Mouse (Mus musculus): ENCODE measurements around the gene Pirt. TPM values are rescaled to one million over a fixed set of nuclear protein-coding genes. Genes with fewer than 3 reads are reported as not detected.

The Pirt gene
- polyA plus RNA-seq, 1 experiment from 2014 or later: 0.06 TPM

GRCm38 (mm10) chr11:66905617-66906384 is 6.0 kb upstream of the Pirt start:
- ATAC-seq (ENCODE audit: low read depth): peak; percentile 55
- Histone ChIP-seq H3K9me3 (replicated peaks; ENCODE audit: control insufficient read depth, low read length) (no peaks in the 10 kb centered on the region), H3K27me3 (ENCODE audit: control insufficient read depth, insufficient read depth, low read depth, low read length) (no peaks in the 10 kb centered on the region; the same call in 1 of the 2 replicates), H3K36me3 (ENCODE audit: control insufficient read depth, insufficient read depth) (no peaks in the 10 kb centered on the region), H3K9ac (ENCODE audit: low read depth, low read length) (no peak overlapping the region), H3K4me3 (ENCODE audit: low read depth, low read length) (no peak overlapping the region), H3K4me2 (ENCODE audit: low read depth, low read length) (no peak overlapping the region), H3K27ac (ENCODE audit: low read length) (no peak overlapping the region), H3K4me1 (ENCODE audit: control insufficient read depth, low read depth, low read length) (peaks cover 3% of the 10 kb centered on the region; the same call in 1 of the 2 replicates)
- WGBS (ENCODE audit: insufficient replicate concordance): 15% methylated on average over 21 of the region's 21 CpGs

DNA sequence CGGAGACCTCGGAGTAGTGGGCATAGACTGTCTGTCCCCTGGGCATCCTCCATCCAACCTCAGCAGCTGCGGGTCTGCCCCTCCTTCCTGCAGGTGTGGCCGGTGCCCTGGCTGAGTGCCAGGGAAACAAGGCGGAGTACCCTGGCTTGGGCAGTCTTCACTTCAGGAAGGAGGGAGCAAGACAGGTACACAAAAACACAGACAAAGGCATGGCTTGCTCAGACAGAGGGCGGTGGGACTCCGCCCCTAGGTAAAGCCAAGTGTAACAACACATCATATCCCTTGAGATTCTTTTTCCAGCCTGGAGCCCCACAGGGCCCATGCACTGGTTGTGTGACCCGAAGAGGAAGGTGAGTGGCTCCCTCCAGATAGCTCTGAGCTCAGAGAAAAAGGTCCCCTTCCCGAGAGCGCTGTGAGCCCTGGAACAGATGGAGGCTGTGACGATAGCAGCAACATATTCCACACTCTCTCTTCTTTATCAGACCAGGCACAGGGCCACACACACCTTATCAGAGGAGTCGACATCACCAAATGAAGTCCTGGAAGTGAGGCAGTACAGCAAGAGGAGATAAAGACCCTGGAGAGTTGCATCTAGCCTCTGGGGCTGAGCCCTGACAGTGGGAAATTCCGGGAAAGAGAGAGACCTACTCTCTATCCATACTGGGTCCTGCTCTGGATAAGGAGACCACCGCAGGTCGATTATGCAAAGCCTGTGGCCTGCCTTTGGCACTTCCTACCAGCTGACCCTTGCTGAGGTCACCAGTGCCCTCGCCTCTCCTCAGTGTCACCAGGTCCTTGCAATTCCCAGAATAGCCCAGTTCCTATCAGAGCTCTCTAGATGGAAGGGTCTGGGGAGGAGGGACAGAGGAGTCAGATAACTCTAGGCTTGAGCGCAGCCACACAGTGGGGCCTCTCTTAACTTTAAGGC is 1.0 kb downstream of the Pirt start:
- Histone ChIP-seq H3K36me3 (ENCODE audit: control insufficient read depth, insufficient read depth) (no peaks in the 10 kb centered on the region), H3K4me3 (ENCODE audit: low read depth, low read length) (no peak overlapping the region), H3K4me2 (ENCODE audit: low read depth, low read length) (peak overlapping the region; percentile 24; the same call in 1 of the 2 replicates), H3K9me3 (replicated peaks; ENCODE audit: control insufficient read depth, low read length) (no peaks in the 10 kb centered on the region), H3K27me3 (ENCODE audit: control insufficient read depth, insufficient read depth, low read depth, low read length) (0 out of 2 replicates have a peak, but pooled peaks cover 3% of the 10 kb centered on the region), H3K4me1 (ENCODE audit: control insufficient read depth, low read depth, low read length) (peaks cover 4% of the 10 kb centered on the region; the same call in 1 of the 2 replicates), H3K27ac (ENCODE audit: low read length) (no peak overlapping the region), H3K9ac (ENCODE audit: low read depth, low read length) (no peak overlapping the region)
- ATAC-seq (ENCODE audit: low read depth): peak; percentile 82
- 29% methylated on average over 17 of the region's 17 CpGs for WGBS (ENCODE audit: insufficient replicate concordance)

DNA sequence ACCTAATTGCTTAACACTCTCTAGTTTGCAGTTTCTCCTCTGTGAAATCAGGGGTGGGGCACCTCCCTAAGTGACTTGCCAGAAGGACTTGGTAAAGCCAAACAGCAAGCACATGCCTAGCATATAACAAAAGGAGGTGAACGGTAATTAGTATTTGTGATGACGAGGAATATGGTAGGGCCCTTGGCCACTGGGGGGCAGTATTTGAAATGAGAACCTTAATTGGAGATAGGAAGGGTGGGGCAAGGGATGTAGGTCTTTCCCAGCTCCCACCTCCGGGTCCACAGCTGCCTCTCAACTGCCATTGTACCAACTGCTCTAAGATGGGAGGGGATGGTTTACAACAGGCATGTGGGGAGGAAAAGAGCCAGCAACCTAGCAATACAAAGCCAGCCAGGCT is 2.5 kb downstream of the Pirt start:
- Histone ChIP-seq H3K4me1 (ENCODE audit: control insufficient read depth, low read depth, low read length) (peaks cover 4% of the 10 kb centered on the region; the same call in 1 of the 2 replicates), H3K4me3 (ENCODE audit: low read depth, low read length) (no peak overlapping the region), H3K9me3 (replicated peaks; ENCODE audit: control insufficient read depth, low read length) (no peaks in the 10 kb centered on the region), H3K27ac (ENCODE audit: low read length) (no peak overlapping the region), H3K36me3 (ENCODE audit: control insufficient read depth, insufficient read depth) (no peaks in the 10 kb centered on the region), H3K4me2 (ENCODE audit: low read depth, low read length) (no peak overlapping the region), H3K27me3 (ENCODE audit: control insufficient read depth, insufficient read depth, low read depth, low read length) (0 out of 2 replicates have a peak, but pooled peaks cover 3% of the 10 kb centered on the region), H3K9ac (ENCODE audit: low read depth, low read length) (no peak overlapping the region)
- 22% methylated on average over 3 of the region's 3 CpGs for WGBS (ENCODE audit: insufficient replicate concordance)
- ATAC-seq (ENCODE audit: low read depth): no peak

DNA sequence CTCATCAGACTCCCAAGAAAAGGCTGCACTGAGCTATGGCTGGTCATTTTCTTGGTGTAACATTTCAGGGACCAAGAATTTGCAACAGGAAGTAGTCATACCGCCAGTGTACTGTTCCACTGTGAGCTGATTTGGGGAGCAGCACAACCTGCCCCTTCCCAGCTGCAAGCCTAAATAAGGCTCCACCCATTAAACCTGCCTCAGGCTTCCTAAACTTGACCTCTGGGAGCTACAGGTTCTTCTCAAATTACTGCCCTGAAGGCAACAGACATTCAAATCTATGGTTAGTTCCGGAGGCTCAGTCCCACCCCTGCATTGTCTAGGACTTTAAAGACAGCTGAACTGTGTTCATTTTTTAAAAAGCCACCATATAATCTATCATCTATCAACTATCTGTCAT is 8.2 kb downstream of the Pirt start:
- H3K9me3 ChIP-seq (replicated peaks; ENCODE audit: control insufficient read depth, low read length): no peaks in the 10 kb centered on the region
- no peaks in the 10 kb centered on the region for H3K36me3 ChIP-seq (ENCODE audit: control insufficient read depth, insufficient read depth)
- no peak overlapping the region for H3K4me2 ChIP-seq (ENCODE audit: low read depth, low read length)
- no peaks in the 10 kb centered on the region for H3K4me1 ChIP-seq (ENCODE audit: control insufficient read depth, low read depth, low read length)
- H3K9ac ChIP-seq (ENCODE audit: low read depth, low read length): no peak overlapping the region
- ATAC-seq (ENCODE audit: low read depth): no peak
- no peaks in the 10 kb centered on the region for H3K27me3 ChIP-seq (ENCODE audit: control insufficient read depth, insufficient read depth, low read depth, low read length)
- 41% methylated on average over 2 of the region's 2 CpGs for WGBS (ENCODE audit: insufficient replicate concordance)
- no peak overlapping the region for H3K4me3 ChIP-seq (ENCODE audit: low read depth, low read length)
- no peak overlapping the region for H3K27ac ChIP-seq (ENCODE audit: low read length)

- Histone ChIP-seq H3K4me3 (ENCODE audit: low read depth, low read length) (no peak overlapping the region), H3K9me3 (replicated peaks; ENCODE audit: control insufficient read depth, low read length) (no peaks in the 10 kb centered on the region), H3K36me3 (ENCODE audit: control insufficient read depth, insufficient read depth) (no peaks in the 10 kb centered on the region), H3K4me1 (ENCODE audit: control insufficient read depth, low read depth, low read length) (no peaks in the 10 kb centered on the region), H3K27me3 (ENCODE audit: control insufficient read depth, insufficient read depth, low read depth, low read length) (no peaks in the 10 kb centered on the region), H3K4me2 (ENCODE audit: low read depth, low read length) (no peak overlapping the region), H3K9ac (ENCODE audit: low read depth, low read length) (no peak overlapping the region), H3K27ac (ENCODE audit: low read length) (no peak overlapping the region)
- WGBS (ENCODE audit: insufficient replicate concordance): 60% methylated on average over 11 of the region's 11 CpGs
- ATAC-seq (ENCODE audit: low read depth): no peak
Measured at GRCm38 (mm10) chr11:66924095-66924823, 12.5 kb downstream of the Pirt start.

DNA sequence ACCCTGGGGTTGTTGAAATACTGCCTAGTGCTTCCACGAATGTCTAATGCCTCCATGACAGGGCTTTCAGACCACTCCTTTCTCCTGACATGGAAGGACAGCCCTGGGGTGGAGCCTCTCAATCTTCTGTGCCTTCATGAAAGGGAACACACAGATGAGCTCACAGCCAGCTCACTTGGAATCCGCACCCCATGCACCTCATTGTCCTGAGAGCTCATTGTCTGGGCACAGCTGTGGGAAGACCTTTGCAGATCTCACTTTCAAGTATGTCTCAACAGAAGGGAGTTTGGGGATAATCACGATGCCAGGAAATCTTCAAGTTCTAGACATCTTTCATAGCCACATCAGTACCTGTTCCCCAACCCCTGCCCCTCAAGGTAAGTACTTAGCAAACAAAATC is 16.5 kb downstream of the Pirt start:
- Histone ChIP-seq H3K27ac (ENCODE audit: low read length) (no peak overlapping the region), H3K4me1 (ENCODE audit: control insufficient read depth, low read depth, low read length) (no peaks in the 10 kb centered on the region), H3K9ac (ENCODE audit: low read depth, low read length) (no peak overlapping the region), H3K4me2 (ENCODE audit: low read depth, low read length) (no peak overlapping the region), H3K36me3 (ENCODE audit: control insufficient read depth, insufficient read depth) (no peaks in the 10 kb centered on the region), H3K4me3 (ENCODE audit: low read depth, low read length) (no peak overlapping the region), H3K9me3 (replicated peaks; ENCODE audit: control insufficient read depth, low read length) (no peaks in the 10 kb centered on the region), H3K27me3 (ENCODE audit: control insufficient read depth, insufficient read depth, low read depth, low read length) (no peaks in the 10 kb centered on the region)
- 46% methylated on average over 3 of the region's 3 CpGs for WGBS (ENCODE audit: insufficient replicate concordance)
- ATAC-seq (ENCODE audit: low read depth): no peak

- Histone ChIP-seq H3K27me3 (ENCODE audit: control insufficient read depth, insufficient read depth, low read depth, low read length) (no peaks in the 10 kb centered on the region), H3K4me3 (ENCODE audit: low read depth, low read length) (no peak overlapping the region), H3K36me3 (ENCODE audit: control insufficient read depth, insufficient read depth) (no peaks in the 10 kb centered on the region), H3K4me1 (ENCODE audit: control insufficient read depth, low read depth, low read length) (no peaks in the 10 kb centered on the region), H3K9ac (ENCODE audit: low read depth, low read length) (no peak overlapping the region), H3K4me2 (ENCODE audit: low read depth, low read length) (no peak overlapping the region), H3K9me3 (replicated peaks; ENCODE audit: control insufficient read depth, low read length) (no peaks in the 10 kb centered on the region), H3K27ac (ENCODE audit: low read length) (no peak overlapping the region)
- no peak for ATAC-seq (ENCODE audit: low read depth)
- 63% methylated on average over 9 of the region's 9 CpGs for WGBS (ENCODE audit: insufficient replicate concordance)
Measured at GRCm38 (mm10) chr11:66932827-66933599, 21.2 kb downstream of the Pirt start.

- Histone ChIP-seq H3K4me2 (ENCODE audit: low read depth, low read length) (no peak overlapping the region), H3K27ac (ENCODE audit: low read length) (no peak overlapping the region), H3K36me3 (ENCODE audit: control insufficient read depth, insufficient read depth) (no peaks in the 10 kb centered on the region), H3K4me1 (ENCODE audit: control insufficient read depth, low read depth, low read length) (no peaks in the 10 kb centered on the region), H3K4me3 (ENCODE audit: low read depth, low read length) (no peak overlapping the region), H3K27me3 (ENCODE audit: control insufficient read depth, insufficient read depth, low read depth, low read length) (no peaks in the 10 kb centered on the region), H3K9ac (ENCODE audit: low read depth, low read length) (no peak overlapping the region), H3K9me3 (replicated peaks; ENCODE audit: control insufficient read depth, low read length) (no peaks in the 10 kb centered on the region)
- WGBS (ENCODE audit: insufficient replicate concordance): 55% methylated on average over 7 of the region's 7 CpGs
- no peak for ATAC-seq (ENCODE audit: low read depth)
Measured at GRCm38 (mm10) chr11:66934428-66935173, 22.8 kb downstream of the Pirt start.

Data from liver, embryonic 16.5 days (tissue).